Mouse (Mus musculus) ovary, postnatal 14 days (tissue): ENCODE measurements at regions not wholly inside any gene's neighbourhood (a gene's known extent, or its start where the extent isn't known, plus 50 kb on each side); places are given as distances from the start of the nearest gene placed in this dataset.
"Not testable (repeated sequence)": the region's sequence is repeated elsewhere in the genome, so short reads cannot be mapped to it uniquely, and the experiment has no call there.

Experiments used
- DNase-seq: peaks from one replicate; pipeline ENCODE4 v3.0.0; 2022; ENCODE audit warnings: low spot score

GRCm38 (mm10) chr15:24348975-24349560 is 1064.5 kb downstream of the Basp1 start:
- DNase-seq, result no peak

GRCm38 (mm10) chr15:24335876-24336275 is 1077.7 kb downstream of the Basp1 start:
- DNase-seq, result not testable (repeated sequence)

DNA sequence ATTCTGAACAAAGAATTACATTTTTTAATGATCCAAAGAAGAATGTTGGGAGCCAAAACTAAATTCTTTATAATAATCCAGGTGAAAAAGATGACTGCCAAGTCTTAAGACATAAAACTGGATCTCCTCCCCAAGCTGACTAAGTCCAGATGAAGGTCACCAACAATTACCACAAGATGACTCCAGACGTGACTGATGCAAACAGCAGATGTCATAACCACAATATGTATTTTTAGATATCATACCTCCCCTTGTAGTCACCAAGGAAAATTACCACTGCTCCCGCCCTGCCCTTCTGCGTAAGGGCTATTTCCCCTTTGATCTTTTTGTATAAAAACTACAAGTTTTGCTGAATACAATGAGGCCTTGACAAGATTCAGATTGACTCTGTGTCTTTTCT is 1110.4 kb downstream of the Basp1 start:
- not testable (repeated sequence) for DNase-seq

DNA sequence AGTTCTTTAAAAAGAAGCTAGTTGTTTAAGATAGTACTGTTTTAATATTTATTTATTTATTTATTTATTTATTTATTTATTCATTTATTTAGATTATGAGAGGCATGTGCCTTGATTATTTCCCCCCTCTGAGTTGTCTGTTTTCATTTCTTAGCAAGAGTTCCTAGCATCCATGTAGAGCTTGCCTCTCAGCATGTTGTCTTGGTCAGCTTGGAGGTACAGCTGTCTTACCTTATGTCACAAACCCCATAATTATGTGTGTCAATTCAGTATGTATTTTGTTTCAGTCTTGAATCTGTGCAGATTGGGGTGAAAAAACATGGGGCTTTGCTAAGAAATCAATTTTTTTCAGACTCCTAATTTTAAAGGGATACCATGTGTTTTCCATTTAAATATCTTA is 1116.3 kb downstream of the Basp1 start:
- no peak for DNase-seq

DNA sequence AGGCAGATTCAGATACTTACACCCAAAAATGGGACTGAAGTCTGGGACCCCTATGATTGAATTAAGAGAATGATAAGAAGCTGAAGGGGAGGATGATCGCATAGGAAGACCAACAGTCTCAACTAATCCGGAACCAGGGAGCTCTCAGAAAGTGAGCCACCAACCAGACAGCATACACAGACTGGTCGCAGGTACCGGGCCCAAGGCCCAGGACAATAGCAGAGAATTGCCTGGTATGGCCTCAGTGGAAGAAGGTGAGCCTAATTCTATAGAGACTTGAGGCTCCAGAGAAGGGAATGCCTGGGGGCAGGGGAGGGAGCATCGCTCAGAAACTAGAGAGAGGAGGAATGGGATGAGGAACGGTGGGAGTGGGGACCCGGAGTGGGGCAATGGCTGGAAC is 1116.8 kb downstream of the Basp1 start:
- DNase-seq, result no peak

GRCm38 (mm10) chr15:24275100-24275499 is 1138.5 kb downstream of the Basp1 start:
- no peak for DNase-seq

GRCm38 (mm10) chr15:24267360-24267759 is 1146.2 kb downstream of the Basp1 start:
- no peak for DNase-seq
